Mouse (Mus musculus): ENCODE measurements around the gene Tldc2. TPM values are rescaled to one million over a fixed set of nuclear protein-coding genes. Genes with fewer than 3 reads are reported as not detected.
A peak's percentile ranks its signal among the peaks of the same experiment; 100 is the strongest.

The Tldc2 gene
- polyA plus RNA-seq, 1 experiment from 2014 or later: not detected

GRCm38 (mm10) chr2:157073378-157074052, 13.3 kb upstream of the Tldc2 start:
- 66% methylated on average over 9 of the region's 9 CpGs for WGBS
- Histone ChIP-seq H3K4me2 (ENCODE audit: low read length) (no peak overlapping the region), H3K36me3 (ENCODE audit: control insufficient read depth, insufficient read depth, low read length) (0 out of 2 replicates have a peak, but pooled peaks cover 2% of the 10 kb centered on the region), H3K4me3 (ENCODE audit: low read length) (no peak overlapping the region), H3K4me1 (ENCODE audit: control insufficient read depth, insufficient read depth, low read depth, low read length) (peaks cover 82% of the 10 kb centered on the region), H3K27me3 (replicated peaks; ENCODE audit: control insufficient read depth, insufficient read depth, low read length) (no peaks in the 10 kb centered on the region), H3K9ac (ENCODE audit: low read depth, low read length) (no peak overlapping the region), H3K9me3 (ENCODE audit: control insufficient read depth, low read length) (no peaks in the 10 kb centered on the region), H3K27ac (ENCODE audit: low read depth, low read length) (no peak overlapping the region)
- no peak for ATAC-seq

DNA sequence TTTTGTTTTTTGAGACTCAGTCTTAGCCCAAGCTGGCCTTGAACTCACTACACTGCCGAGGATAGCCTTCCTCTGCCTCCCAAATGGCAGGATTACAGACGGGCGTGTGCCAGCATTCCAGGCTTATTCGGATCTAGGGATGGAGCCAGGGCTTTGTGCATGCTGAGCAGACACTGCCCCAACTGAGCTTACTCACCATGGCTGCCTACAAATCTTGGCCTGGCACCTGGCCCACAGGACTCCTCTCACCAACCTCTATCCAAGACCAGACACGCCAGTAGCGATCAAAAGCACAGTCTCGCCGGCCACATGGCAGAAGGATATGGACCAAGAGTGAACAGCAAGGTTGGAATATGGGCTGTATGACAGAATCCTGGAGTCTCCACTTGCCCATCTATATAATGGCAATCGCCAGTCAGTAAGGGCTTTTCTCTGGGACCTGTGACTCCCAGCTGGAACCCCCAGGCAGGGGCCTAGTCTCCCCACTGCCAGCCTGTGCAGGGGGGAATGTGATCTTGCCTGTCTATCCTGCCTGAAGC, 12.6 kb upstream of the Tldc2 start:
- H3K27ac ChIP-seq (ENCODE audit: low read depth, low read length): peak overlapping the region; percentile 40; the same call in 1 of the 2 replicates
- H3K4me3 ChIP-seq (ENCODE audit: low read length): peak overlapping the region; percentile 10; the same call in 1 of the 2 replicates
- no peaks in the 10 kb centered on the region for H3K27me3 ChIP-seq (replicated peaks; ENCODE audit: control insufficient read depth, insufficient read depth, low read length)
- H3K9me3 ChIP-seq (ENCODE audit: control insufficient read depth, low read length): no peaks in the 10 kb centered on the region
- no peak overlapping the region for H3K9ac ChIP-seq (ENCODE audit: low read depth, low read length)
- 51% methylated on average over 9 of the region's 9 CpGs for WGBS
- peak overlapping the region; percentile 96 for H3K4me2 ChIP-seq (ENCODE audit: low read length)
- no peak for ATAC-seq
- 0 out of 2 replicates have a peak, but pooled peaks cover 2% of the 10 kb centered on the region for H3K36me3 ChIP-seq (ENCODE audit: control insufficient read depth, insufficient read depth, low read length)
- peaks cover 74% of the 10 kb centered on the region for H3K4me1 ChIP-seq (ENCODE audit: control insufficient read depth, insufficient read depth, low read depth, low read length)

GRCm38 (mm10) chr2:157074772-157075171, 12.1 kb upstream of the Tldc2 start:
- peak overlapping the region; percentile 96 for H3K4me2 ChIP-seq (ENCODE audit: low read length)
- peak overlapping the region; percentile 10; the same call in 1 of the 2 replicates for H3K4me3 ChIP-seq (ENCODE audit: low read length)
- no peak for ATAC-seq
- no peaks in the 10 kb centered on the region for H3K9me3 ChIP-seq (ENCODE audit: control insufficient read depth, low read length)
- 0 out of 2 replicates have a peak, but pooled peaks cover 2% of the 10 kb centered on the region for H3K36me3 ChIP-seq (ENCODE audit: control insufficient read depth, insufficient read depth, low read length)
- 60% methylated on average over 5 of the region's 5 CpGs for WGBS
- H3K27me3 ChIP-seq (replicated peaks; ENCODE audit: control insufficient read depth, insufficient read depth, low read length): no peaks in the 10 kb centered on the region
- H3K9ac ChIP-seq (ENCODE audit: low read depth, low read length): no peak overlapping the region
- H3K27ac ChIP-seq (ENCODE audit: low read depth, low read length): peak overlapping the region; percentile 45; the same call in 1 of the 2 replicates
- peaks cover 72% of the 10 kb centered on the region for H3K4me1 ChIP-seq (ENCODE audit: control insufficient read depth, insufficient read depth, low read depth, low read length)

- peak overlapping the region; percentile 82 for H3K4me3 ChIP-seq (ENCODE audit: low read length)
- H3K9me3 ChIP-seq (ENCODE audit: control insufficient read depth, low read length): no peaks in the 10 kb centered on the region
- 77% methylated on average over 3 of the region's 3 CpGs for WGBS
- 0 out of 2 replicates have a peak overlapping the region, but pooled peaks have one; percentile 19 for H3K9ac ChIP-seq (ENCODE audit: low read depth, low read length)
- H3K36me3 ChIP-seq (ENCODE audit: control insufficient read depth, insufficient read depth, low read length): 0 out of 2 replicates have a peak, but pooled peaks cover 2% of the 10 kb centered on the region
- peaks cover 69% of the 10 kb centered on the region for H3K4me1 ChIP-seq (ENCODE audit: control insufficient read depth, insufficient read depth, low read depth, low read length)
- peak overlapping the region; percentile 96 for H3K4me2 ChIP-seq (ENCODE audit: low read length)
- no peak for ATAC-seq
- no peaks in the 10 kb centered on the region for H3K27me3 ChIP-seq (replicated peaks; ENCODE audit: control insufficient read depth, insufficient read depth, low read length)
- H3K27ac ChIP-seq (ENCODE audit: low read depth, low read length): peak overlapping the region; percentile 42; the same call in 1 of the 2 replicates
Measured at GRCm38 (mm10) chr2:157075226-157075625, 11.6 kb upstream of the Tldc2 start.

GRCm38 (mm10) chr2:157075685-157076084, 11.2 kb upstream of the Tldc2 start:
- peak overlapping the region; percentile 96 for H3K4me2 ChIP-seq (ENCODE audit: low read length)
- WGBS: 20% methylated on average over 3 of the region's 3 CpGs
- H3K4me1 ChIP-seq (ENCODE audit: control insufficient read depth, insufficient read depth, low read depth, low read length): peaks cover 64% of the 10 kb centered on the region
- H3K27ac ChIP-seq (ENCODE audit: low read depth, low read length): peak overlapping the region; percentile 42; the same call in 1 of the 2 replicates
- no peaks in the 10 kb centered on the region for H3K27me3 ChIP-seq (replicated peaks; ENCODE audit: control insufficient read depth, insufficient read depth, low read length)
- peak overlapping the region; percentile 19; the same call in 1 of the 2 replicates for H3K9ac ChIP-seq (ENCODE audit: low read depth, low read length)
- no peak for ATAC-seq
- H3K36me3 ChIP-seq (ENCODE audit: control insufficient read depth, insufficient read depth, low read length): 0 out of 2 replicates have a peak, but pooled peaks cover 2% of the 10 kb centered on the region
- H3K4me3 ChIP-seq (ENCODE audit: low read length): peak overlapping the region; percentile 82
- H3K9me3 ChIP-seq (ENCODE audit: control insufficient read depth, low read length): no peaks in the 10 kb centered on the region

- Histone ChIP-seq H3K9me3 (ENCODE audit: control insufficient read depth, low read length) (no peaks in the 10 kb centered on the region), H3K36me3 (ENCODE audit: control insufficient read depth, insufficient read depth, low read length) (0 out of 2 replicates have a peak, but pooled peaks cover 2% of the 10 kb centered on the region), H3K4me1 (ENCODE audit: control insufficient read depth, insufficient read depth, low read depth, low read length) (peaks cover 57% of the 10 kb centered on the region), H3K27ac (ENCODE audit: low read depth, low read length) (no peak overlapping the region), H3K9ac (ENCODE audit: low read depth, low read length) (peak overlapping the region; percentile 88), H3K4me3 (ENCODE audit: low read length) (peak overlapping the region; percentile 82), H3K4me2 (ENCODE audit: low read length) (peak overlapping the region; percentile 96), H3K27me3 (replicated peaks; ENCODE audit: control insufficient read depth, insufficient read depth, low read length) (no peaks in the 10 kb centered on the region)
- ATAC-seq: no peak
- WGBS: 76% methylated on average over 7 of the region's 7 CpGs
Measured at GRCm38 (mm10) chr2:157076585-157076984, 10.3 kb upstream of the Tldc2 start.

DNA sequence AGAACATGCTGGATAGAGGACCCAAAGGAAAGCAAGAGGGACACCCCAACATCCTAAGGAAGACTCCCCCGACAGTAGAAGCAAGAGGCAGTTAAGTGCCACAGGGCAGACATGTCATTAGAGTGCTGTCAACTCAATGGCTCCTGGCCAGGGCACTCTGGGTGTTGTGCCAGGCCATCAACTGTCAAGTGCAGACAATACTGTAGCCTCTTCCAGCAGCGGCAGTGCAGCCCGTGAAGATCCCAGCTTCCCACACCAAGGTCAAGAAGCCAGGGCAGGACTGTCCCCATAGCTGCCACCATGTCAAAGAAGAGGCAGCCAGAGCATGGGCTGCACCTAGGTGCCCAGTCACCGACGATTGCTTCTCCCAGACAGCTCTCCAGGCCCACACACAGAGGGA, 9.7 kb upstream of the Tldc2 start:
- WGBS: 5% methylated on average over 5 of the region's 5 CpGs
- Histone ChIP-seq H3K27me3 (replicated peaks; ENCODE audit: control insufficient read depth, insufficient read depth, low read length) (no peaks in the 10 kb centered on the region), H3K4me2 (ENCODE audit: low read length) (peak overlapping the region; percentile 96), H3K36me3 (ENCODE audit: control insufficient read depth, insufficient read depth, low read length) (0 out of 2 replicates have a peak, but pooled peaks cover 2% of the 10 kb centered on the region), H3K9ac (ENCODE audit: low read depth, low read length) (peak overlapping the region; percentile 88), H3K4me1 (ENCODE audit: control insufficient read depth, insufficient read depth, low read depth, low read length) (peaks cover 51% of the 10 kb centered on the region), H3K4me3 (ENCODE audit: low read length) (peak overlapping the region; percentile 82), H3K9me3 (ENCODE audit: control insufficient read depth, low read length) (no peaks in the 10 kb centered on the region), H3K27ac (ENCODE audit: low read depth, low read length) (peak overlapping the region; percentile 99)
- peak; percentile 0; the same call in 1 of the 2 replicates for ATAC-seq

- H3K4me1 ChIP-seq (ENCODE audit: control insufficient read depth, insufficient read depth, low read depth, low read length): peaks cover 46% of the 10 kb centered on the region
Measured at GRCm38 (mm10) chr2:157077641-157078058, 9.2 kb upstream of the Tldc2 start.

More at GRCm38 (mm10) chr2:157077641-157078058, 9.2 kb upstream of the Tldc2 start:
- Histone ChIP-seq H3K9me3 (ENCODE audit: control insufficient read depth, low read length) (no peaks in the 10 kb centered on the region), H3K4me3 (ENCODE audit: low read length) (peak overlapping the region; percentile 82), H3K9ac (ENCODE audit: low read depth, low read length) (peak overlapping the region; percentile 88), H3K27me3 (replicated peaks; ENCODE audit: control insufficient read depth, insufficient read depth, low read length) (no peaks in the 10 kb centered on the region), H3K27ac (ENCODE audit: low read depth, low read length) (peak overlapping the region; percentile 99), H3K4me2 (ENCODE audit: low read length) (peak overlapping the region; percentile 96), H3K36me3 (ENCODE audit: control insufficient read depth, insufficient read depth, low read length) (0 out of 2 replicates have a peak, but pooled peaks cover 2% of the 10 kb centered on the region)
- peak; percentile 8; the same call in 1 of the 2 replicates for ATAC-seq
- 0% methylated on average over 15 of the region's 15 CpGs for WGBS
